Mouse (Mus musculus) large intestine, adult 2 months (tissue): ENCODE data around the gene Hhatl. TPM values are rescaled to one million over a fixed set of nuclear protein-coding genes. Genes with fewer than 3 reads are reported as not detected.
A peak's percentile ranks its signal among the peaks of the same experiment; 100 is the strongest.

Experiments used
- DNase-seq: peaks from one replicate; pipeline ENCODE4 v3.0.0-alpha.2; 2012; ENCODE audit warnings: low read depth, low spot score
- WGBS: fragments of 180-500 bp; shearing (Covaris S2); methylation state at CpG from one replicate; pipeline ENCODE4 v1.1.7; 2018; 5-methylcytosine and 5-hydroxymethylcytosine counted together
- polyA plus RNA-seq: library from polyadenylated mRNA; depleted of rRNA; stranded (reverse); fragments of >200 nt; gene quantifications from 2 replicates; pipeline ENCODE4 v1.2.3, GENCODE M21; 2012

Gene Hhatl
- polyA plus RNA-seq, 1 experiment, result 4.9 TPM

GRCm38 (mm10) chr9:121808511-121808910 lies 16.2 kb upstream of the Hhatl start:
- DNase-seq, result no peak
- 67% methylated on average over 3 of the region's 3 CpGs for WGBS

GRCm38 (mm10) chr9:121807947-121808346 lies 15.6 kb upstream of the Hhatl start:
- no peak for DNase-seq
- 74% methylated on average over 7 of the region's 7 CpGs for WGBS

- DNase-seq, result no peak
- 72% methylated on average over 1 of the region's 1 CpGs for WGBS
These were observed 15.2 kb upstream of the Hhatl start for GRCm38 (mm10) chr9:121807546-121807945.

GRCm38 (mm10) chr9:121802747-121803146 lies 10.4 kb upstream of the Hhatl start:
- no peak for DNase-seq
- WGBS, result 56% methylated on average over 7 of the region's 7 CpGs

GRCm38 (mm10) chr9:121798887-121799520 lies 6.7 kb upstream of the Hhatl start:
- WGBS, result 44% methylated on average over 6 of the region's 6 CpGs
- DNase-seq, result no peak

GRCm38 (mm10) chr9:121797722-121798121 lies 5.4 kb upstream of the Hhatl start:
- DNase-seq, result peak; percentile 31
- 13% methylated on average over 12 of the region's 12 CpGs for WGBS

GRCm38 (mm10) chr9:121794972-121795539 lies 2.7 kb upstream of the Hhatl start:
- DNase-seq, result no peak
- 40% methylated on average over 1 of the region's 1 CpGs for WGBS

- DNase-seq, result no peak
- 22% methylated on average over 5 of the region's 5 CpGs for WGBS
These were observed 1.1 kb downstream of the Hhatl start for GRCm38 (mm10) chr9:121791206-121791605.

GRCm38 (mm10) chr9:121786359-121786758 lies 5.9 kb downstream of the Hhatl start:
- WGBS, result 77% methylated on average over 2 of the region's 2 CpGs

GRCm38 (mm10) chr9:121785261-121785660 lies 7.0 kb downstream of the Hhatl start:
- DNase-seq, result no peak
- WGBS, result 79% methylated on average over 8 of the region's 8 CpGs

More at GRCm38 (mm10) chr9:121786359-121786758, 5.9 kb downstream of the Hhatl start:
- DNase-seq, result no peak

GRCm38 (mm10) chr9:121784801-121785200 lies 7.5 kb downstream of the Hhatl start:
- DNase-seq, result no peak
- WGBS, result 75% methylated on average over 12 of the region's 12 CpGs

GRCm38 (mm10) chr9:121778066-121778624 lies 14.2 kb downstream of the Hhatl start:
- no peak for DNase-seq
- 13% methylated on average over 54 of the region's 54 CpGs for WGBS

- DNase-seq, result no peak
These were observed 14.7 kb downstream of the Hhatl start, which contains the start of gene Klhl40 for GRCm38 (mm10) chr9:121777484-121778065. Gene Klhl40 (plus strand): TSS chr9:121777607.

GRCm38 (mm10) chr9:121776511-121776910 lies 15.8 kb downstream of the Hhatl start:
- no peak for DNase-seq
- 68% methylated on average over 7 of the region's 7 CpGs for WGBS

More at GRCm38 (mm10) chr9:121777484-121778065, 14.7 kb downstream of the Hhatl start, which contains the start of gene Klhl40:
- 13% methylated on average over 30 of the region's 30 CpGs for WGBS

GRCm38 (mm10) chr9:121775951-121776350 lies 16.4 kb downstream of the Hhatl start:
- no peak for DNase-seq
- 78% methylated on average over 10 of the region's 10 CpGs for WGBS

GRCm38 (mm10) chr9:121772412-121772811 lies 19.9 kb downstream of the Hhatl start:
- 59% methylated on average over 5 of the region's 5 CpGs for WGBS
- no peak for DNase-seq

- no peak for DNase-seq
- WGBS, result 78% methylated on average over 16 of the region's 16 CpGs
These were observed 27.0 kb downstream of the Hhatl start for GRCm38 (mm10) chr9:121765166-121765855.

- WGBS, result 82% methylated on average over 19 of the region's 19 CpGs
- DNase-seq, result no peak
These were observed 28.6 kb downstream of the Hhatl start for GRCm38 (mm10) chr9:121763716-121764115.

- DNase-seq, result no peak
- WGBS, result 91% methylated on average over 25 of the region's 25 CpGs
These were observed 29.5 kb downstream of the Hhatl start for GRCm38 (mm10) chr9:121762761-121763160.

GRCm38 (mm10) chr9:121762248-121762647 lies 30.1 kb downstream of the Hhatl start:
- WGBS, result 85% methylated on average over 10 of the region's 10 CpGs
- DNase-seq, result no peak
